Mouse (Mus musculus) C2C12 (cell line): ENCODE results near the gene Nkx2-3.

Experiments used
- CEBPB ChIP-seq: IDR thresholded peaks from one replicate; pipeline ENCODE4 v1.6.1; 2011; ENCODE audit warnings: low read depth, mild to moderate bottlenecking, control low read depth, moderate library complexity
- CTCF ChIP-seq: IDR thresholded peaks from one replicate; pipeline ENCODE4 v1.5.1; 2011; ENCODE audit not compliant: control insufficient read depth, insufficient read depth, insufficient read length
- MAX ChIP-seq: IDR thresholded peaks from one replicate; pipeline ENCODE4 v1.6.1; 2011; ENCODE audit warnings: mild to moderate bottlenecking, control low read depth
- MYOG ChIP-seq: IDR thresholded peaks from one replicate; pipeline ENCODE4 v1.6.1; 2011; ENCODE audit not compliant: control insufficient read depth, insufficient read length; ENCODE audit errors: extremely low read depth
- USF1 ChIP-seq: IDR thresholded peaks from one replicate; pipeline ENCODE4 v1.6.1; 2011; ENCODE audit warnings: low read depth, mild to moderate bottlenecking, control low read depth, moderate library complexity

- no peak for TF ChIP-seq USF1
- no peak for TF ChIP-seq CTCF
- no peak for TF ChIP-seq CEBPB
- no peak for TF ChIP-seq MAX
- TF ChIP-seq MYOG = no peak
These were observed 20.1 kb upstream of the Nkx2-3 start for GRCm38 (mm10) chr19:43592026-43592425.
